8 mouse cellular contexts compared by ENCODE assay signal in genomic region chr12:102877301-102878030, GRCm38 (mm10). TPM values are rescaled to one million over a fixed set of nuclear protein-coding genes. Genes with fewer than 3 reads are reported as not detected.
DNase-seq lines count a peak whose midpoint lies in the region; ATAC-seq and TF ChIP-seq lines count a peak whose summit lies in the region.

No protein-coding gene starts in this region.

- 3% methylated on average over 70 of the region's 70 CpGs for whole genome bisulfite sequencing in liver, adult 2 months
- under 1% methylated on average over 39 of the region's 70 CpGs for WGBS in midbrain, postnatal 0 days

- peak overlapping the region; percentile 77 for H3K4me2 ChIP-seq in midbrain, postnatal 0 days (ENCODE audit: low read depth, low read length, poor library complexity, severe bottlenecking)

- peaks cover 20% of the 10 kb centered on the region; the same call in 1 of the 2 replicates for H3K79me2 ChIP-seq in liver, adult 2 months (ENCODE audit: control insufficient read depth, insufficient read depth, low read length)

- H3K27me3 ChIP-seq in liver, adult 2 months (ENCODE audit: control insufficient read depth, insufficient read depth, low read length), result no peaks in the 10 kb centered on the region
- H3K27me3 ChIP-seq in midbrain, postnatal 0 days (ENCODE audit: insufficient read depth, low read length), result no peaks in the 10 kb centered on the region

- peak overlapping the region; percentile 54 for H3K27ac ChIP-seq in liver, adult 2 months (replicated peaks; ENCODE audit: insufficient read depth, low read depth, low read length)
- peak overlapping the region; percentile 93 for H3K27ac ChIP-seq in midbrain, postnatal 0 days (ENCODE audit: low read depth, low read length)

- H3K9me3 ChIP-seq in midbrain, postnatal 0 days (ENCODE audit: low read length), result no peaks in the 10 kb centered on the region

- H3K36me3 ChIP-seq in liver, adult 2 months (ENCODE audit: control insufficient read depth, insufficient read depth, low read length), result no peaks in the 10 kb centered on the region
- H3K36me3 ChIP-seq in midbrain, postnatal 0 days (ENCODE audit: insufficient read depth, low read length), result no peaks in the 10 kb centered on the region

- peak; percentile 71 for ATAC-seq in midbrain, postnatal 0 days (ENCODE audit: low FRiP score)

- TF ChIP-seq CTCF in liver, adult 2 months (IDR thresholded peaks at IDR 0.05; ENCODE audit: low read depth, low read length), result no peak
- TF ChIP-seq CTCF in midbrain, postnatal 0 days (IDR thresholded peaks at IDR 0.05), result peak; percentile 22; the same call in 1 of the 2 replicates

- peaks cover 7% of the 10 kb centered on the region for H3K4me1 ChIP-seq in liver, adult 2 months (ENCODE audit: control insufficient read depth, insufficient read depth, low read length)
- H3K4me1 ChIP-seq in midbrain, postnatal 0 days (ENCODE audit: insufficient read depth, low read length), result peaks cover 10% of the 10 kb centered on the region; the same call in 1 of the 2 replicates

- peak overlapping the region; percentile 100 for H3K9ac ChIP-seq in liver, adult 2 months (ENCODE audit: low read depth, low read length)
- peak overlapping the region; percentile 93 for H3K9ac ChIP-seq in midbrain, postnatal 0 days (replicated peaks; ENCODE audit: low read length, poor library complexity, severe bottlenecking)

- no peak for TF ChIP-seq POLR2A in liver, adult 2 months (IDR thresholded peaks at IDR 0.05; ENCODE audit: extremely low read depth, insufficient read depth, low read length)

- DNase-seq in 416B (ENCODE audit: low read depth), result peak; percentile 62
- peak; percentile 68 for DNase-seq in adrenal gland, adult 2 months
- peak; percentile 63 for DNase-seq in embryo, embryonic 9.5 days (ENCODE audit: extremely low spot score)
- peak; percentile 47 to 58 for DNase-seq in heart, adult 18-20 months
- DNase-seq in kidney, adult 18-20 months, result peak; percentile 63
- DNase-seq in liver, adult 2 months (ENCODE audit: extremely low read depth, low read depth, low spot score), result peak; percentile 43
- DNase-seq in midbrain, postnatal 0 days (ENCODE audit: low spot score), result peak; percentile 43
- peak; percentile 12 to 30 for DNase-seq in spleen, postnatal 14 days (ENCODE audit: low spot score in 2 of 2)

- H3K4me3 ChIP-seq in liver, adult 2 months (ENCODE audit: insufficient read depth, low read depth, low read length), result peak overlapping the region; percentile 81
- peak overlapping the region; percentile 95 for H3K4me3 ChIP-seq in midbrain, postnatal 0 days (ENCODE audit: low read depth, low read length)

RNA-seq across cellular contexts. Expression of gene Btbd7, which starts 0.8 kb away (rescaled TPM):
- 10 to 100 TPM; 37.4 to 49.2 TPM for total RNA-seq in adrenal gland, adult 2 months (2021)
- 8.7 and 9.5 TPM in 2 replicates for polyA plus RNA-seq in adrenal gland, adult 2 months (2012; rRNA removed)
- total RNA-seq in heart, adult 18-20 months (2021), result 10 to 100 TPM; 25.3 to 26.1 TPM
- total RNA-seq in liver, adult 2 months (2014; rRNA removed), result 15.5 and 17.6 TPM in 2 replicates
- polyA plus RNA-seq in liver, adult 2 months (2012; rRNA removed), result 4.2 and 4.7 TPM in 2 replicates
- 32.2 and 33.8 TPM in 2 replicates for total RNA-seq in midbrain, postnatal 0 days (2014; rRNA removed)
- polyA plus RNA-seq in midbrain, postnatal 0 days (2015; fragmentation: Nextera tagmentation; extraction: Ambion mirVana), result 6.8 and 9.2 TPM in 2 replicates

RNA-seq across cellular contexts. Expression of gene Cox8c, which starts 21.6 kb away (rescaled TPM):
- total RNA-seq in adrenal gland, adult 2 months (2021), result not detected
- polyA plus RNA-seq in adrenal gland, adult 2 months (2012; rRNA removed), result not detected in 2 replicates
- total RNA-seq in heart, adult 18-20 months (2021), result not detected
- not detected in 2 replicates for total RNA-seq in liver, adult 2 months (2014; rRNA removed)
- not detected in 2 replicates for polyA plus RNA-seq in liver, adult 2 months (2012; rRNA removed)
- not detected in 2 replicates for total RNA-seq in midbrain, postnatal 0 days (2014; rRNA removed)
- not detected in 2 replicates for polyA plus RNA-seq in midbrain, postnatal 0 days (2015; fragmentation: Nextera tagmentation; extraction: Ambion mirVana)

Comparison
In these comparisons a context has a peak if more than half of its experiments do, and no peak if none do; other contexts are left out.
1. Peak in every context shown above with its lines: DNase-seq, ATAC-seq, H3K4me3 ChIP-seq and H3K27ac ChIP-seq.